Mouse (Mus musculus): ENCODE measurements around the gene Plin1. TPM values are rescaled to one million over a fixed set of nuclear protein-coding genes. Genes with fewer than 3 reads are reported as not detected.
A peak's percentile ranks its signal among the peaks of the same experiment; 100 is the strongest.

Gene Plin1
- polyA plus RNA-seq, 1 experiment, result 1,376 TPM

DNA sequence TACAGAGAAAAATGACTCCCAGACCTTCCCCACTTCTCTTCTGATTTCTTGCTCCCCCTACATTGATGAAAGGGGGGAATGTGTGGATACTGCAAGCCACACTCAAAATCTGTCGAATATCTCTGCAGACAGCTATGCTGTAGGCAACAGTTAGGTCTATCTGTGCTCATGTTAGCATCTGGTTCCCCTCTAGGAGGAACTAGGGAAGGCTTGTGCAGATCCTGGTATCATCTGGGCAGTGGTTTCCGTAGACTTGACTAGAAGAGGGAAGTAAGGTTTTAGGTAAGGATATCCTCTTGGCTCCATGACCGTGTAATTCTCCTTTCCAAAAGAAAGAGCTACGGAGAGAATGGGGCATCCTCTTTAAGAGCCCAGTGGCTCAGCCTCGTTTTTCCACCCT lies 11.9 kb upstream of the Plin1 start:
- Histone ChIP-seq H3K4me1 (ENCODE audit: control insufficient read depth, insufficient read depth, insufficient read length, low read length) (peaks cover 9% of the 10 kb centered on the region), H3K4me3 (ENCODE audit: insufficient read depth, low read depth, low read length) (no peak overlapping the region), H3K27ac (replicated peaks; ENCODE audit: low read depth, low read length) (no peak overlapping the region)

- H3K4me3 ChIP-seq (ENCODE audit: insufficient read depth, low read depth, low read length), result no peak overlapping the region
- peaks cover 12% of the 10 kb centered on the region for H3K4me1 ChIP-seq (ENCODE audit: control insufficient read depth, insufficient read depth, insufficient read length, low read length)
- H3K27ac ChIP-seq (replicated peaks; ENCODE audit: low read depth, low read length), result no peak overlapping the region
Observed at GRCm38 (mm10) chr7:79744051-79744450, 11.3 kb upstream of the Plin1 start.

- H3K27ac ChIP-seq (replicated peaks; ENCODE audit: low read depth, low read length), result peak within 1 kb of the TSS; percentile 95
Observed at GRCm38 (mm10) chr7:79742659-79743536, 10.2 kb upstream of the Plin1 start, which contains the start of the genes Pex11a and Wdr93. Gene Pex11a (minus strand): TSS chr7:79743131. Gene Wdr93 (plus strand): TSS chr7:79743163.

GRCm38 (mm10) chr7:79742277-79742658 lies 9.6 kb upstream of the Plin1 start:
- H3K4me3 ChIP-seq (ENCODE audit: insufficient read depth, low read depth, low read length), result peak overlapping the region; percentile 74
- H3K27ac ChIP-seq (replicated peaks; ENCODE audit: low read depth, low read length), result peak overlapping the region; percentile 95

More at GRCm38 (mm10) chr7:79742659-79743536, 10.2 kb upstream of the Plin1 start, which contains the start of the genes Pex11a and Wdr93:
- peak within 1 kb of the TSS; percentile 74 for H3K4me3 ChIP-seq (ENCODE audit: insufficient read depth, low read depth, low read length)
- peaks cover 19% of the 10 kb centered on the region for H3K4me1 ChIP-seq (ENCODE audit: control insufficient read depth, insufficient read depth, insufficient read length, low read length)

DNA sequence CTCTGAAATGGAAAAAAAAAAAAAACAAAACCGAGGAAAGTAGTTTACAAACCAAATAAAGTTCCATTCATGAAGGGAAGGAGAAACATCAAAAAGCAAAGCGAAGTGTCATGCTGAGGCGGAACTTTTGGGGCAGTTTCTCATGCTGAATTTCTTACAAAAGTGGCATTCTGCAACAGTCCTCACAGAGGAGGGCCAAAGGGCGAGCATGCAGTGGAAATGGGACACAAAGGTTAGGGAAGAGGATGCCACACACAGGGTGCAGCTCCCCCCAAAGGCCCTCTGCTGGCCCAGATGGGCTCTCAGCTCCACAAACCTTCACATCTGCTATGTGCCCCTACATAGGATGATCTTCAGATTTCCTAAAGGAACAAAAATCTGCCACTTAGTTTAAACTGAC lies 7.6 kb upstream of the Plin1 start:
- Histone ChIP-seq H3K4me1 (ENCODE audit: control insufficient read depth, insufficient read depth, insufficient read length, low read length) (peaks cover 24% of the 10 kb centered on the region), H3K27ac (replicated peaks; ENCODE audit: low read depth, low read length) (peak overlapping the region; percentile 99), H3K4me3 (ENCODE audit: insufficient read depth, low read depth, low read length) (0 out of 2 replicates have a peak overlapping the region, but pooled peaks have one; percentile 4)

More at GRCm38 (mm10) chr7:79742277-79742658, 9.6 kb upstream of the Plin1 start:
- peaks cover 24% of the 10 kb centered on the region for H3K4me1 ChIP-seq (ENCODE audit: control insufficient read depth, insufficient read depth, insufficient read length, low read length)

- H3K4me1 ChIP-seq (ENCODE audit: control insufficient read depth, insufficient read depth, insufficient read length, low read length), result peaks cover 33% of the 10 kb centered on the region
- H3K27ac ChIP-seq (replicated peaks; ENCODE audit: low read depth, low read length), result peak overlapping the region; percentile 99
Observed at GRCm38 (mm10) chr7:79738913-79739312, 6.2 kb upstream of the Plin1 start.

GRCm38 (mm10) chr7:79736511-79736910 lies 3.8 kb upstream of the Plin1 start:
- Histone ChIP-seq H3K27ac (replicated peaks; ENCODE audit: low read depth, low read length) (peak overlapping the region; percentile 94), H3K4me1 (ENCODE audit: control insufficient read depth, insufficient read depth, insufficient read length, low read length) (peaks cover 33% of the 10 kb centered on the region), H3K4me3 (ENCODE audit: insufficient read depth, low read depth, low read length) (no peak overlapping the region)

More at GRCm38 (mm10) chr7:79738913-79739312, 6.2 kb upstream of the Plin1 start:
- H3K4me3 ChIP-seq (ENCODE audit: insufficient read depth, low read depth, low read length), result no peak overlapping the region

GRCm38 (mm10) chr7:79734563-79734962 lies 1.9 kb upstream of the Plin1 start:
- Histone ChIP-seq H3K27ac (replicated peaks; ENCODE audit: low read depth, low read length) (peak overlapping the region; percentile 100), H3K4me1 (ENCODE audit: control insufficient read depth, insufficient read depth, insufficient read length, low read length) (peaks cover 27% of the 10 kb centered on the region), H3K4me3 (ENCODE audit: insufficient read depth, low read depth, low read length) (no peak overlapping the region)

DNA sequence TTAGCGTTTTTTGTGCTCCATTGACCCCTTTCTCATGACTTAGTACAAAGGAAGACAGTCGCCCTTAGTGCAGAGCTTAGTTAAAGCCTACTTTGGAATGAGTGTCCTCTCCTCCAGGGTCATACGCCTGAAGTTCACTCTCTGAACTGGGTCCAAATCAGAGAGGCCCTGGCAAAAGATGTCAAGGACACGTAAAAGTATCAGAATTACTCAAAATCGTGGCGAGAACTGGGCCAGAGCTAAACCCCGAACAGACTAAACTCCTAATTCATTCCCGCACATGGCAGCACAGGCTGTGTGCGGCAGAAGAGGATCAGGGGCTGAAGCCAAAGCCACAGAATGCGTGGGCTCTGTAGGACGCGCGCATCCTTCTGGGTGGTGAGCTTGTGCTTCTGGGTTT lies 1.3 kb downstream of the Plin1 start:
- peak overlapping the region; percentile 100 for H3K27ac ChIP-seq (replicated peaks; ENCODE audit: low read depth, low read length)
- H3K4me1 ChIP-seq (ENCODE audit: control insufficient read depth, insufficient read depth, insufficient read length, low read length), result peaks cover 12% of the 10 kb centered on the region
- H3K4me3 ChIP-seq (ENCODE audit: insufficient read depth, low read depth, low read length), result peak overlapping the region; percentile 83

GRCm38 (mm10) chr7:79729743-79730370 lies 2.8 kb downstream of the Plin1 start:
- peak overlapping the region; percentile 83 for H3K4me3 ChIP-seq (ENCODE audit: insufficient read depth, low read depth, low read length)
- H3K4me1 ChIP-seq (ENCODE audit: control insufficient read depth, insufficient read depth, insufficient read length, low read length), result peaks cover 7% of the 10 kb centered on the region
- peak overlapping the region; percentile 100 for H3K27ac ChIP-seq (replicated peaks; ENCODE audit: low read depth, low read length)

- H3K4me1 ChIP-seq (ENCODE audit: control insufficient read depth, insufficient read depth, insufficient read length, low read length), result peaks cover 5% of the 10 kb centered on the region; the same call in 1 of the 2 replicates
- H3K27ac ChIP-seq (replicated peaks; ENCODE audit: low read depth, low read length), result peak overlapping the region; percentile 100
- H3K4me3 ChIP-seq (ENCODE audit: insufficient read depth, low read depth, low read length), result peak overlapping the region; percentile 83
Observed at GRCm38 (mm10) chr7:79729169-79729568, 3.5 kb downstream of the Plin1 start.

DNA sequence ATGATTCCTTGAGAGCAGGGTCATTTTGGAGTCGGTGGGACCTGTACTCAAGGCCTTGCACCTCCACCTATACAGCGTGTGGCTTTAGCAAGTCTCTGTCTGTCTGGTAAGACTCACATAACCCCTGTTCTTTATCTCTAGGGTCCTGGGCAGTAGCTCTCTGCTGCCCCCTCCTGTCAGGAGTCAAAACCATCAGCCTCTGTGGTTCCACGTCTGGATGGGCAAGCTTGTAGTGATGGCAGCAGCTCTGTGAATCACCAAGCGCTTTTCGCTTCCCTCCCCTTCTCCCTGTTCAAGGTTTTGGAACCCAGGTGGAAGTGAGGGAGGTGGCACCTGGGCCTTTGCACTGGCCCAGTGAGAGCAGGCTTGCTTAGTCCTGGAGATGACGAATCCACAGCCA lies 4.5 kb downstream of the Plin1 start:
- Histone ChIP-seq H3K4me3 (ENCODE audit: insufficient read depth, low read depth, low read length) (peak overlapping the region; percentile 37), H3K4me1 (ENCODE audit: control insufficient read depth, insufficient read depth, insufficient read length, low read length) (no peaks in the 10 kb centered on the region), H3K27ac (replicated peaks; ENCODE audit: low read depth, low read length) (peak overlapping the region; percentile 100)

- Histone ChIP-seq H3K4me3 (ENCODE audit: insufficient read depth, low read depth, low read length) (peak overlapping the region; percentile 37; the same call in 1 of the 2 replicates), H3K27ac (replicated peaks; ENCODE audit: low read depth, low read length) (peak overlapping the region; percentile 100)
Observed at GRCm38 (mm10) chr7:79727091-79727490, 5.6 kb downstream of the Plin1 start.

GRCm38 (mm10) chr7:79721386-79721977 lies 11.2 kb downstream of the Plin1 start:
- H3K4me1 ChIP-seq (ENCODE audit: control insufficient read depth, insufficient read depth, insufficient read length, low read length), result peaks cover 7% of the 10 kb centered on the region; the same call in 1 of the 2 replicates
- H3K27ac ChIP-seq (replicated peaks; ENCODE audit: low read depth, low read length), result peak overlapping the region; percentile 82
- H3K4me3 ChIP-seq (ENCODE audit: insufficient read depth, low read depth, low read length), result peak overlapping the region; percentile 60

More at GRCm38 (mm10) chr7:79727091-79727490, 5.6 kb downstream of the Plin1 start:
- H3K4me1 ChIP-seq (ENCODE audit: control insufficient read depth, insufficient read depth, insufficient read length, low read length), result peaks cover 7% of the 10 kb centered on the region; the same call in 1 of the 2 replicates

Data from brown adipose tissue, adult 24 weeks (tissue).